Mouse (Mus musculus) hindbrain, embryonic 16.5 days (tissue): ENCODE results near the gene 2310034G01Rik. TPM values are rescaled to one million over a fixed set of nuclear protein-coding genes. Genes with fewer than 3 reads are reported as not detected.

ENCODE experiments used
- ATAC-seq: fragments of 200-750 bp; cut with Nextera tagmentation; 2 replicates; pipeline ENCODE4 v1.8.0; 2017; ENCODE audit warnings: moderate TSS enrichment, moderate library complexity
- H3K27ac ChIP-seq: fragments of 300-500 bp; sonication (generic); 2 replicates; pipeline ENCODE4 v1.5.1; 2014; ENCODE audit warnings: low read depth, mild to moderate bottlenecking, control low read depth, low read length, moderate library complexity
- H3K27me3 ChIP-seq: fragments of 300-500 bp; sonication (generic); replicated peaks from 2 replicates; pipeline ENCODE4 v1.6.1; 2014; ENCODE audit warnings: low read length; ENCODE audit not compliant: control insufficient read depth, insufficient read depth
- H3K36me3 ChIP-seq: fragments of 300-500 bp; sonication (generic); 2 replicates; pipeline ENCODE4 v1.6.1; 2014; ENCODE audit warnings: mild to moderate bottlenecking, low read length, moderate library complexity, mixed read lengths; ENCODE audit not compliant: control insufficient read depth, insufficient read depth
- H3K4me1 ChIP-seq: fragments of 300-500 bp; sonication (generic); 2 replicates; pipeline ENCODE4 v1.6.1; 2014; ENCODE audit warnings: low read depth, low read length; ENCODE audit not compliant: control insufficient read depth, insufficient read depth
- H3K4me2 ChIP-seq: fragments of 300-500 bp; sonication (generic); 2 replicates; pipeline ENCODE4 v1.6.1; 2014; ENCODE audit warnings: mild to moderate bottlenecking, low read length, control low read depth, moderate library complexity
- H3K4me3 ChIP-seq: fragments of 300-500 bp; sonication (generic); 2 replicates; pipeline ENCODE4 v1.5.1; 2014; ENCODE audit warnings: mild to moderate bottlenecking, low read length, control low read depth, moderate library complexity
- H3K9ac ChIP-seq: fragments of 300-500 bp; sonication (generic); 2 replicates; pipeline ENCODE4 v1.6.1; 2014; ENCODE audit warnings: low read depth, mild to moderate bottlenecking, control low read depth, low read length, moderate library complexity
- H3K9me3 ChIP-seq: fragments of 300-500 bp; sonication (generic); 2 replicates; pipeline ENCODE4 v1.6.1; 2014; ENCODE audit warnings: mild to moderate bottlenecking, low read length, moderate library complexity; ENCODE audit not compliant: control insufficient read depth
- WGBS: fragments of 180-500 bp; shearing (Covaris S2); extraction: QIAGEN DNeasy Blood & Tissue Kit; methylation state at CpG from one replicate; pipeline ENCODE4 v1.1.7; 2014; 5-methylcytosine and 5-hydroxymethylcytosine counted together
- polyA plus RNA-seq: library from polyadenylated mRNA; unstranded; fragments of >200 nt; fragmentation: Nextera tagmentation; extraction: Ambion mirVana; gene quantifications from 2 replicates; pipeline ENCODE4 v1.2.1, GENCODE M21; 2015

2310034G01Rik gene
- polyA plus RNA-seq, 1 experiment from 2014 or later = 2.4 TPM

DNA sequence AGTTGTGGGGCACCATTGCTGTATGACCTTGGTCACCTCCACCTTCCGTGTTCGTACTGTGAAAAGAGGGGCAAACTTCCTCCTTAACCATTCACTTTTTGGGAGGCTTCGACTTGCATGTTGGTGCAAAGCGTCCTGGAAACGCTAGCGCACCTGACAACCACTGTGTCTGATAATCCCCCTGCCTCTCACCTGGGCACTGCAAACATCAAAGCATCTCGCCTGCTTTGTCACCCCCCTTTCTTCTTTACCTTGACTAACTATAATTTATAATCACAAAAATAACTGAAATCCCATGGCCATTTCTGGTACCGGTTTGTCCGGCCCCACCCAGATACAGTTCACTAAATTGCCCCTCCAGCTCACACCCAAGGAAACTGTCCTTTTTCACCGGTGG lies 44.6 kb upstream of the 2310034G01Rik start:
- H3K9me3 ChIP-seq = no peaks in the 10 kb centered on the region
- 5% methylated on average over 10 of the region's 10 CpGs for WGBS

GRCm38 (mm10) chr19:46392018-46392417 lies 41.9 kb upstream of the 2310034G01Rik start:
- H3K9me3 ChIP-seq = no peaks in the 10 kb centered on the region
- no peak overlapping the region for H3K27ac ChIP-seq
- H3K4me3 ChIP-seq = no peak overlapping the region
- H3K4me2 ChIP-seq = no peak overlapping the region
- no peaks in the 10 kb centered on the region for H3K27me3 ChIP-seq
- no peak for ATAC-seq
- peaks cover 17% of the 10 kb centered on the region for H3K4me1 ChIP-seq
- WGBS = 40% methylated on average over 4 of the region's 4 CpGs
- peaks cover 6% of the 10 kb centered on the region; the same call in 1 of the 2 replicates for H3K36me3 ChIP-seq
- H3K9ac ChIP-seq = no peak overlapping the region

More for the DNA sequence above, 44.6 kb upstream of the 2310034G01Rik start:
- ATAC-seq = no peak
- H3K36me3 ChIP-seq = peaks cover 3% of the 10 kb centered on the region; the same call in 1 of the 2 replicates
- peak overlapping the region; percentile 86 for H3K4me3 ChIP-seq
- H3K4me2 ChIP-seq = peak overlapping the region; percentile 63
- peak overlapping the region; percentile 50 for H3K9ac ChIP-seq
- H3K4me1 ChIP-seq = peaks cover 35% of the 10 kb centered on the region
- no peaks in the 10 kb centered on the region for H3K27me3 ChIP-seq
- H3K27ac ChIP-seq = no peak overlapping the region

DNA sequence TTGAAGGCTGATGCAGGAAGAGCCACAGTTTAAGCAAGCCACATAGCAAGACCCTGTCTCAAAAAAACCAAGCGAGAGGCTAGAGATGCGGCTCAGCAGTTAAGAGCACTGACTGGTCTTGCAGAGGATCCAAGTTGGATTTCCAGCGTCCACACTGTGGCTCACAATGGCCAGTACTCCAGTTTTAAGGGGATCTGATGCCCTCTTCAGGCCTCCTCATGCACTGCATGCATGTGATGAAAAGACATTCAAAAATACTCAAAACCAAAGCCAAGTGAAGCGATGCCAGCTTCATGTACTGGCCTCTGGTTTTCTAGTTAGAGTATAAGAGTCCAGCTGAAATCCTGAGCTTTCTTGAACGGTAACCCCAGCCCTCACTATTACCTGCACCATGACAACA lies 39.8 kb upstream of the 2310034G01Rik start:
- WGBS = 88% methylated on average over 5 of the region's 5 CpGs
- no peak overlapping the region for H3K9ac ChIP-seq
- H3K4me3 ChIP-seq = no peak overlapping the region
- ATAC-seq = no peak
- peaks cover 13% of the 10 kb centered on the region for H3K36me3 ChIP-seq
- no peak overlapping the region for H3K4me2 ChIP-seq
- peaks cover 14% of the 10 kb centered on the region for H3K4me1 ChIP-seq
- H3K27me3 ChIP-seq = no peaks in the 10 kb centered on the region
- H3K9me3 ChIP-seq = no peaks in the 10 kb centered on the region
- no peak overlapping the region for H3K27ac ChIP-seq

DNA sequence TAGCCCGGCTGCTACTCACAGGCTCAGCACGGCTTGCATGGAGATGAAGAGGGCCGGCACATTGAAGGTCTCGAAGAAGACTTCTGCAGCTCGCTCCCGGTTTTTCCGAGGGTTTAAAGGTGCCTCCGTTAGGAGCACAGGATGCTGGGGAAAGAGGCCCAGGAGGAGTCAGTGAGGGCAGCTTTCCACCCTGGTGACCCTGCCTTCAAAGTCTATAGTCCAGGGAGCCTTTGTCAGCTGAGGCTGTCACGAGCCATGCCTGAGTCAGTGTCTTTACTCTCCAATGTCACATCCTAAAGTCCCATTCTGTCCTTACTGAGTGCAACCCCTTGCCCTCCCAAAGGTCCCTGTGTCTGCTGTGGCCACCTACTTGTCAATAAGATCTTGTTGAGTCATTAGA lies 32.2 kb upstream of the 2310034G01Rik start:
- Histone ChIP-seq H3K9ac (no peak overlapping the region), H3K4me2 (no peak overlapping the region), H3K9me3 (no peaks in the 10 kb centered on the region), H3K4me3 (no peak overlapping the region), H3K27me3 (no peaks in the 10 kb centered on the region), H3K4me1 (no peaks in the 10 kb centered on the region), H3K27ac (no peak overlapping the region), H3K36me3 (peaks cover 68% of the 10 kb centered on the region)
- no peak for ATAC-seq
- 89% methylated on average over 9 of the region's 9 CpGs for WGBS

GRCm38 (mm10) chr19:46375891-46376290 lies 25.8 kb upstream of the 2310034G01Rik start:
- no peak for ATAC-seq
- Histone ChIP-seq H3K9ac (no peak overlapping the region), H3K4me1 (no peaks in the 10 kb centered on the region; the same call in 1 of the 2 replicates), H3K9me3 (no peaks in the 10 kb centered on the region), H3K27ac (no peak overlapping the region; the same call in 1 of the 2 replicates), H3K4me2 (no peak overlapping the region), H3K36me3 (peaks cover 25% of the 10 kb centered on the region), H3K4me3 (no peak overlapping the region), H3K27me3 (no peaks in the 10 kb centered on the region)
- 71% methylated on average over 4 of the region's 4 CpGs for WGBS

DNA sequence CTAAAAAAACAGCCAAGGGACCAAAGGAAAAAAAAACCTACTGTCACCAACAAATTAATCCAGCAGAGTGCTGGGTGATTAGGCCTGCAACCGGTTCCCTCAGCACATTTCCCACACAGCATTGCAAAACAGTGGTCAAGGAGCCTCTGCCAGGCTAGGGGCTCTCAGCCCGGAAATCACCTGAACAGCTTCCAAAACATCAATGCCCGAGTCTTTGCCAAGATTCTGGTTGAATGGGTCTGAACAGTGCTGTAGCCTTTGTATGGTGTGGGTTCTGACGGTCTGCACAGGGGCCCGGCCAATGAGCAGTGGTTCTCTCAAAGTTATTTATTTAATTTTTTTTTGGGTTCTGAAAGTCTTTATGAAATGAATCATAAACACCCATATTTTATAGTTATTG lies 25.4 kb upstream of the 2310034G01Rik start:
- Histone ChIP-seq H3K4me3 (no peak overlapping the region), H3K9ac (no peak overlapping the region), H3K27ac (peak overlapping the region; percentile 42; the same call in 1 of the 2 replicates), H3K4me2 (no peak overlapping the region), H3K4me1 (no peaks in the 10 kb centered on the region; the same call in 1 of the 2 replicates), H3K36me3 (peaks cover 21% of the 10 kb centered on the region), H3K9me3 (no peaks in the 10 kb centered on the region), H3K27me3 (no peaks in the 10 kb centered on the region)
- 45% methylated on average over 5 of the region's 5 CpGs for WGBS
- ATAC-seq = peak; percentile 56; the same call in 1 of the 2 replicates

DNA sequence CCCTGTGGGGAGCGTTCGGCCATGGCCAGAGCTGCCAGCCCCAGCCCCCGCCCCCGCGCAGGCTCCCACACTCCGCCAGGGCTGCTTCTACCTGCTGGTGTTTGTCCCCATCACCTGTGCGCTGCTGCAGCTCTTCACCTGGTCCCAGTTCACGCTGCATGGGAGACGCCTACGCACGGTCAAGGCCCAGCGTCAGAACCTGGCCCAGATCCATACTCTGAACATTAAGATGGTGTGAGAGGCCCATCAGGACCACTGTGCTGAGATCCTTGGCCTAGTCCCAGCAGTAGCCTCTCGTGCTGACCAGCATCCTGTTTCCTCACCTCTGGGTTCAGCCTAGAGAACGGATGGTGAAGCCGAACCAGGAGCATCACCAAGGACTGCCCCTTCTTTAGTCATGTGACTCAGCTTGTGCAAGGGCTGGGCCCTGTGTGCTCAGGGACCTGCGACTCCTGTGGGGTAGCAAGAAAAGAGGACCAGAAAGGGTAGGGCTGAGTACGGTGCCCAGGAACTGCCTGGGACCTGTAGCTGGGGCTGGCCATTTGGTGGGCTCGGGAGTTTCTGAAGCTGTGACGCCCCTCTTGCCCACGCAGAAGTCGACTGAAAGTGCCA lies 24.5 kb upstream of the 2310034G01Rik start:
- peaks cover 18% of the 10 kb centered on the region for H3K36me3 ChIP-seq
- 0 out of 2 replicates have a peak overlapping the region, but pooled peaks have one; percentile 4 for H3K9ac ChIP-seq
- H3K27me3 ChIP-seq = no peaks in the 10 kb centered on the region
- no peak overlapping the region; the same call in 1 of the 2 replicates for H3K27ac ChIP-seq
- no peak overlapping the region for H3K4me2 ChIP-seq
- no peaks in the 10 kb centered on the region; the same call in 1 of the 2 replicates for H3K4me1 ChIP-seq
- 44% methylated on average over 21 of the region's 21 CpGs for WGBS
- H3K9me3 ChIP-seq = no peaks in the 10 kb centered on the region
- no peak overlapping the region for H3K4me3 ChIP-seq
- ATAC-seq = peak; percentile 38; the same call in 1 of the 2 replicates

GRCm38 (mm10) chr19:46369204-46369603 lies 19.1 kb upstream of the 2310034G01Rik start:
- H3K9ac ChIP-seq = no peak overlapping the region
- H3K9me3 ChIP-seq = no peaks in the 10 kb centered on the region
- H3K27ac ChIP-seq = no peak overlapping the region
- H3K4me3 ChIP-seq = no peak overlapping the region
- H3K27me3 ChIP-seq = no peaks in the 10 kb centered on the region
- H3K4me2 ChIP-seq = no peak overlapping the region
- H3K36me3 ChIP-seq = no peaks in the 10 kb centered on the region
- 21% methylated on average over 4 of the region's 4 CpGs for WGBS
- no peaks in the 10 kb centered on the region for H3K4me1 ChIP-seq
- ATAC-seq = peak; percentile 65

- Histone ChIP-seq H3K36me3 (no peaks in the 10 kb centered on the region), H3K27ac (no peak overlapping the region), H3K4me2 (no peak overlapping the region), H3K9ac (no peak overlapping the region), H3K4me1 (no peaks in the 10 kb centered on the region), H3K9me3 (no peaks in the 10 kb centered on the region), H3K27me3 (no peaks in the 10 kb centered on the region), H3K4me3 (no peak overlapping the region)
- WGBS = 88% methylated on average over 23 of the region's 23 CpGs
- no peak for ATAC-seq
Observed at GRCm38 (mm10) chr19:46367798-46368590, 17.9 kb upstream of the 2310034G01Rik start.
